Mouse (Mus musculus) thymus, adult 2 months (tissue): ENCODE measurements around the gene Alx3.

ENCODE experiments used
- CTCF ChIP-seq: fragments of 200-500 bp; IDR thresholded peaks from 2 replicates; pipeline ENCODE4 v1.5.1; 2012; ENCODE audit warnings: mild to moderate bottlenecking, control low read depth, low read length, moderate library complexity, borderline replicate concordance; ENCODE audit not compliant: control insufficient read depth, poor library complexity, insufficient read depth; ENCODE audit errors: extremely low read depth
- POLR2A ChIP-seq: fragments of 200-500 bp; IDR thresholded peaks from 2 replicates; pipeline ENCODE4 v1.6.1; 2012; ENCODE audit warnings: mild to moderate bottlenecking, low read length, control low read depth, moderate library complexity; ENCODE audit not compliant: control insufficient read depth, poor library complexity, insufficient read depth; ENCODE audit errors: extremely low read depth

DNA sequence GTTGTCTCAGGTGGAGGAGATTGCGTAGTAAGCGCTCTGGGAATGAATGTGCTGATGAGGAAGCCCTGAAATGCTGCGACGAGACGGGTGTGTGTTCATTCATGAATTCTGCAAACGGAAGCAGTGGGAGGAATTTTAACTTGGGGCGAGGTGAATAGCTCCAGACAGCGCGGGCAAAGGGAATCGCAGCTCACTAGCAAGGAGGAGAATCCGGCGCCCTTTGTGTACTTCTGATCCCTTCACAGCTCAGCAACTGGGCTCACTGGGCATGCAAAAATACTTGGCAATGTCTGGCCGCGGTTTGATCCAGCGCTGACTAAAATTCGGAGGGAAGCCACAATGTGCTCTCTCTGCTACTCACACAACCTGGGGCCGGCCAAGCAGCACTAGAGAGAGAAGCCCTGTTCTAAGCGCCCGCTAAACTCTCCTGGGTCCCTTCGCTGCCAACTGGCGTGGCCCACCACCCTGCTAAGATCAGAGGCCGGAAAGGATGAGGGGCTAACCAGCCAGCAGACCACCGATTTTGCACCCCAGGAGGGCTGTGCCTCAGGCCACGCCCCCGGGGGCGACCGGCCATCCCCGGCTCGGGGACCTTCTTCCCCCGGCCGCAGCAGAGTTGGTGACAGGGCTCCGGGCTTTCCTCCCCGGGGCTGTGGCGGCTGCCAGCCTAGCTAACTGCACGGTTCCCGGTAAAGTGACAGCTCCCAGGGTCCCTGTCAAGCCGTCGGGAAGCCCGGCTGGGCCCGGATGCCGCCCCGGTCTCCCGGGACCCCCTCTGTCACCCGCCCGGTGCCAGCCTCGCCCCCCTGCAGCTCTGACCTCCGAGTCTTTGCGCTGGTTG, 36.1 kb downstream of the Alx3 start, which contains the start of gene Gm10961:
- no peak for TF ChIP-seq POLR2A
- no peak; the same call in 1 of the 2 replicates for TF ChIP-seq CTCF
